Mouse (Mus musculus) embryonic facial prominence, embryonic 12.5 days (tissue): ENCODE data around the gene Pigh. TPM values are rescaled to one million over a fixed set of nuclear protein-coding genes. Genes with fewer than 3 reads are reported as not detected.
A peak's percentile ranks its signal among the peaks of the same experiment; 100 is the strongest.

Source experiments
- ATAC-seq: fragments of 200-750 bp; cut with Nextera tagmentation; 2 replicates; pipeline ENCODE4 v1.8.0; 2017; ENCODE audit not compliant: insufficient number of reproducible peaks, insufficient read depth, low FRiP score, low TSS enrichment
- H3K27ac ChIP-seq: fragments of 300-500 bp; sonication (generic); 2 replicates; pipeline ENCODE4 v1.5.1; 2016; ENCODE audit warnings: mild to moderate bottlenecking
- H3K27me3 ChIP-seq: fragments of 300-500 bp; sonication (generic); 2 replicates; pipeline ENCODE4 v1.6.1; 2016; ENCODE audit warnings: mild to moderate bottlenecking, moderate library complexity
- H3K36me3 ChIP-seq: fragments of 300-500 bp; sonication (generic); 2 replicates; pipeline ENCODE4 v1.6.1; 2016; ENCODE audit warnings: mild to moderate bottlenecking
- H3K4me1 ChIP-seq: fragments of 300-500 bp; sonication (generic); 2 replicates; pipeline ENCODE4 v1.6.1; 2016
- H3K4me2 ChIP-seq: fragments of 300-500 bp; sonication (generic); replicated peaks from 2 replicates; pipeline ENCODE4 v1.6.1; 2016; ENCODE audit warnings: mild to moderate bottlenecking, moderate library complexity
- H3K4me3 ChIP-seq: fragments of 300-500 bp; sonication (generic); 2 replicates; pipeline ENCODE4 v1.5.1; 2016; ENCODE audit warnings: mild to moderate bottlenecking
- H3K9ac ChIP-seq: fragments of 300-500 bp; sonication (generic); 2 replicates; pipeline ENCODE4 v1.6.1; 2016; ENCODE audit warnings: mild to moderate bottlenecking, moderate library complexity
- H3K9me3 ChIP-seq: fragments of 300-500 bp; sonication (generic); 2 replicates; pipeline ENCODE4 v1.6.1; 2016; ENCODE audit warnings: mild to moderate bottlenecking, moderate library complexity
- WGBS: fragments of 180-500 bp; shearing (Covaris S2); methylation state at CpG from one replicate; pipeline ENCODE4 v1.1.7; 2016; 5-methylcytosine and 5-hydroxymethylcytosine counted together
- polyA plus RNA-seq: library from polyadenylated mRNA; unstranded; fragments of >200 nt; fragmentation: Nextera tagmentation; extraction: Ambion mirVana; gene quantifications from 2 replicates; pipeline ENCODE4 v1.2.1, GENCODE M21; 2016

Pigh gene
- polyA plus RNA-seq, 1 experiment from 2014 or later = 36.5 TPM

GRCm38 (mm10) chr12:79064451-79064850, 25.0 kb downstream of the Pigh start:
- Histone ChIP-seq H3K9ac (no peak overlapping the region), H3K9me3 (no peaks in the 10 kb centered on the region), H3K4me1 (no peaks in the 10 kb centered on the region), H3K4me3 (no peak overlapping the region), H3K27me3 (no peaks in the 10 kb centered on the region), H3K36me3 (peaks cover 31% of the 10 kb centered on the region; the same call in 1 of the 2 replicates), H3K27ac (no peak overlapping the region), H3K4me2 (no peak overlapping the region)
- no peak for ATAC-seq
- WGBS = 87% methylated on average over 13 of the region's 13 CpGs

DNA sequence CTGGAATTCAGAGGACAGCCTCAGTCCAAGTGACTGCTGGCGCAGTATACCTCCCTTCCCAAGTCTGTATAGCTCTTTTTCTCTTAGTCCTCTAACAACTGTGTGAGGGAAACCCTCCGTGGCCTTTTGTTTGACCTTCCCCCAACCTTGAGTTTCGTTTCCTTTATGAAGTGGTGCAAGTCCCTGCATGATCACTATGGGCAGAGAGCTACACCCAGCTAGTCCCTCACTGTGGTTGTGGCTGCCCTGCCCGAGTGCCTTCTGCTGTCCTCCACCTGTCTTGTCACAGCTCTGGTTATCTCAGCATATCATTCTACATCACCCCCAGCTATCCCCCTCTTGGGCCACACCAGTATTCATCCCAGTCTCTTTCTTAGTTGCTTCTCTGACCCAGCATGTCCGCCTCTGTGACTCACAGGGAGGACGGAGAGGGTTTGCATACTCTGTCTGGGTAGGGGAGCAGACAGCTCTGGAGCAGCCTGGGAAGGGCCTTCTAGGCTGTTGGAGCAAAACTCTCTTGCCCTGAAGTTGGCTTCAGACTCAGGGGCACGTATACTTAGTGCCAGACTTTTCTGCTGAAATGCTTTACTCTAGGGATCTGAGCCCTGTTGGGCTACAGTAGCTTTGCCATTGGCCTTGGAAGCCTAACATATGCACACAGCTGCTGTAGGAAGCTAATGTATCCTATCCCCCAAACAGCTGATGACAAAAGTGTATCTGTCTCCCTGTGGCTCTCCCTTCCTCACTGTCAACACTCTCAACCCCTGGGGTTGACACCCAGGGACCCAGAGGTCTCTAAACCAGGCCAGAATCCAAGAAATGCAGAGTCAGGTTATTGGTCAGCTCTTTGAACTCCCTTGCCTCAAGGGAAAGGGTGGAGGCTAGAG, 28.4 kb downstream of the Pigh start:
- no peak overlapping the region for H3K4me2 ChIP-seq
- no peaks in the 10 kb centered on the region for H3K9me3 ChIP-seq
- H3K27ac ChIP-seq = no peak overlapping the region
- H3K4me3 ChIP-seq = no peak overlapping the region
- H3K9ac ChIP-seq = no peak overlapping the region
- no peaks in the 10 kb centered on the region for H3K27me3 ChIP-seq
- 78% methylated on average over 7 of the region's 7 CpGs for WGBS
- peaks cover 15% of the 10 kb centered on the region; the same call in 1 of the 2 replicates for H3K36me3 ChIP-seq
- no peaks in the 10 kb centered on the region for H3K4me1 ChIP-seq
- ATAC-seq = no peak

GRCm38 (mm10) chr12:79060134-79060533, 29.3 kb downstream of the Pigh start:
- Histone ChIP-seq H3K27ac (no peak overlapping the region), H3K27me3 (no peaks in the 10 kb centered on the region), H3K4me2 (no peak overlapping the region), H3K36me3 (peaks cover 15% of the 10 kb centered on the region; the same call in 1 of the 2 replicates), H3K9ac (no peak overlapping the region), H3K4me1 (no peaks in the 10 kb centered on the region), H3K9me3 (no peaks in the 10 kb centered on the region), H3K4me3 (no peak overlapping the region)
- no peak for ATAC-seq
- WGBS = 87% methylated on average over 9 of the region's 9 CpGs

- no peak overlapping the region for H3K4me3 ChIP-seq
- H3K4me2 ChIP-seq = no peak overlapping the region
- H3K9me3 ChIP-seq = no peaks in the 10 kb centered on the region
- WGBS = 62% methylated on average over 6 of the region's 6 CpGs
- H3K9ac ChIP-seq = no peak overlapping the region
- H3K4me1 ChIP-seq = no peaks in the 10 kb centered on the region
- H3K36me3 ChIP-seq = peaks cover 12% of the 10 kb centered on the region; the same call in 1 of the 2 replicates
- no peak for ATAC-seq
- H3K27me3 ChIP-seq = no peaks in the 10 kb centered on the region
- H3K27ac ChIP-seq = no peak overlapping the region
Measured at GRCm38 (mm10) chr12:79059573-79059972, 29.9 kb downstream of the Pigh start.

DNA sequence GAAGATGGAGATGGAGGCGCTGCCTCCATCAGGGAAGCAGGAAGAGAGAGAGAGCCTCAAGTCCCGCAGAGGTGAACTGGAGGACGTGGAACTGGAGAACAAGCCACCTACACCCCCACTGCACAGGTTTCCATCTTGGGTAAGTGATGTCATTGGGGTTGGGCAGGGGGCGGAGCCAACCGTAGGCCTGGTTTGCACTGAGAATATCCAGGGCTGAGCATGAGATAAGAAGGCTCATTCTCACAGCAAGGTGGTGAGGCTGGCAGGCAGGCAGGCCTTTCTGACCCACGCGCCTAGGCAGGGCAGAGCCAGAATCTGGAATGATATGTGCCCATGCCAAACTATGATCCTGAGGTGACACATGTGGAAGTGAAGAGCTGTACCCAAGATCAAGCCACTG, 34.2 kb downstream of the Pigh start:
- Histone ChIP-seq H3K27me3 (no peaks in the 10 kb centered on the region), H3K4me2 (no peak overlapping the region), H3K4me1 (no peaks in the 10 kb centered on the region), H3K36me3 (no peaks in the 10 kb centered on the region), H3K27ac (no peak overlapping the region), H3K9ac (no peak overlapping the region), H3K4me3 (no peak overlapping the region), H3K9me3 (no peaks in the 10 kb centered on the region)
- ATAC-seq = no peak
- 85% methylated on average over 7 of the region's 7 CpGs for WGBS

DNA sequence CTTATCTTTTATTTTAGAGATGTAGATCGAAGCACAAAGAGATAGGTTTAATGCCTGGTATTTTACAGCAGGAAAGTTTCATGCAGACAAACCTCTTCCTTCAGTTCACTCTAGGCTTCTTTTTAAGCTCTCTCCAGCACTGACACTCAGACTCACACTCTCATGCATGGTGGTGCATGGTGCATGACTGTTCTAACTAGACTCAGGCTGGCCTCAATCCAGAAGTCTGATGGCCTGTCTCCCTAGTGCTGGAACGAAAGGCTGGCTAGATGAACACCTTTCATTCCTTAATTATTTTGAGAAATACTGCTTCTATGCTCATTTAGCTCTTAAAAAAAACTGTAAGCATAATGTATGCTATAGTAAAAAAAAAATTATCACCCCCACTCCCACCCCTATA, 37.4 kb downstream of the Pigh start:
- no peak overlapping the region for H3K27ac ChIP-seq
- ATAC-seq = no peak
- H3K4me1 ChIP-seq = no peaks in the 10 kb centered on the region
- no peaks in the 10 kb centered on the region for H3K36me3 ChIP-seq
- H3K4me2 ChIP-seq = no peak overlapping the region
- WGBS = 87% methylated on average over 2 of the region's 2 CpGs
- no peak overlapping the region for H3K4me3 ChIP-seq
- no peak overlapping the region for H3K9ac ChIP-seq
- no peaks in the 10 kb centered on the region for H3K27me3 ChIP-seq
- no peaks in the 10 kb centered on the region for H3K9me3 ChIP-seq

DNA sequence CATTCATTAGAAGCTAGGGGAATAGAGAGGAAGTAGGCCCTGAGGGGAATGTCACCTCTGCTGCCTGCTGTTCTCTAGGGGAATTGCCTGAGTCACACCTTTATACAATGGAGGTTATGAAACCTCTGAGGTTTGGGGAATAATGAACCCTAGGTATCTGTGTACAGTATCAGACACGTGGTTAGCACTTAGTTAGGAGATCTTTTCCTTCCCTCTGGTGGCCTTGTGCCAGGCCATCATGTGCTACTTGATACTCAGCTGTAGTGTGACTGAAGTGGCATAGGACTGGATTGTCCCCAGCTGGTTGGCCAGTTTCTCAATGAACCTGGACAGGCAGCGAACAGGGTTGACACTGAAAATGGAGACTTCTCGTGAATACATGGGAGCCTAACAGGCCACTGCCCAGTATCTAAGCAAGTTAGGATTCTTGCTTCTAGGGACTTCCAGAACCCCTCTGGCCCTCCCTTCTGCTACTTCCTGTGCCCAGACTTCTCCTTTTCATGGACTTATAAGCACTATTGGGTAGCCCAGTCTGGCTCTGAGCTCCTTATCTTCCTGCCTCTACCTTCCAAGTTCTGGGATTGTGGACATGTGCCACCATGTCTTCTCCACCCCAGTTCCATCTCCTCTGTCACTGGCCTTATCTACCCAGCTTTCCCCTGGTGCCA, 38.8 kb downstream of the Pigh start:
- no peak for ATAC-seq
- no peak overlapping the region for H3K4me2 ChIP-seq
- no peaks in the 10 kb centered on the region for H3K36me3 ChIP-seq
- no peaks in the 10 kb centered on the region for H3K27me3 ChIP-seq
- H3K9ac ChIP-seq = no peak overlapping the region
- H3K4me3 ChIP-seq = no peak overlapping the region
- WGBS = 82% methylated on average over 3 of the region's 3 CpGs
- no peaks in the 10 kb centered on the region for H3K4me1 ChIP-seq
- H3K9me3 ChIP-seq = no peaks in the 10 kb centered on the region
- H3K27ac ChIP-seq = no peak overlapping the region

DNA sequence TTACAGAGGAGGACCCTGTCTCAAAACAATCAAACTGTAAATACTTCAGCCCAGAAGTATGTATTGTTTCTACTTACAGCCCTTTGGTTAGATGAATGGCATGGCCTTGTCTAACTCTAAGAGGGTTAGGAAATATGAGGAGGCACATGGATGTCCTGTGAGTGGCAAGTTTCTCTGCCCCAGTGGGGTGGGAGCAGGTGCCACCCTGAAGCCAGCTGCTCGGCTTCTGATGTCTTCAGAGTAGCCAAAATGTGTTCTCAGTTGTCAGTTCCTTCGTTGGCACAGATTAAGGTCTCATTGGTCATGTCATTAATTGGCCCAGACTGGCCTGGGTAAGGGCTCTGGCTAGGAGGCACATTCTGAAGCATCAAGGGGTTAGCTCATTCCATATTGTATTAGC, 39.6 kb downstream of the Pigh start:
- H3K36me3 ChIP-seq = no peaks in the 10 kb centered on the region
- no peaks in the 10 kb centered on the region for H3K27me3 ChIP-seq
- ATAC-seq = no peak

DNA sequence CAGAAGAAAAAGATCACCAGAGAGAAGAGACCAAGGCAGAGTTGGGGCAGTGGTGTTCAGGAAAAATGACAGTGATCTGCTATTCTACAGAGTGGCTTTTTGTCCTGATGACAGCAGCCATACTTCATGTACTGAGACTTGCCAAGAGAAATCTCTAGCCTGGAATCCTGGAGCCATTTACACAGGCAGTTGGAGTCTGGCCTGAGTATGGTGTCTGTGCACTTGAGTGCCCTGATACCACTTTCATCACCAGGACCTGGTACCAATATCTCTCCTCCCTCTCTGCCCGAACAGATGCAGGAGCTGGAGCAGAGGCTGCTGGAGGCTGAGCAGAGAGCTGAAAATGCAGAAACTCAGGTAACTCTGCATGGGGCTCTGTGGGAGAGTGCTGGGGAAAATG, 40.6 kb downstream of the Pigh start:
- Histone ChIP-seq H3K9ac (no peak overlapping the region), H3K4me2 (no peak overlapping the region), H3K27me3 (no peaks in the 10 kb centered on the region), H3K4me3 (no peak overlapping the region), H3K27ac (no peak overlapping the region), H3K4me1 (no peaks in the 10 kb centered on the region), H3K36me3 (no peaks in the 10 kb centered on the region), H3K9me3 (no peaks in the 10 kb centered on the region)
- no peak for ATAC-seq
- WGBS = 83% methylated on average over 1 of the region's 1 CpGs

More for the DNA sequence above, 39.6 kb downstream of the Pigh start:
- no peak overlapping the region for H3K27ac ChIP-seq
- H3K4me3 ChIP-seq = no peak overlapping the region
- no peak overlapping the region for H3K9ac ChIP-seq
- no peak overlapping the region for H3K4me2 ChIP-seq
- no peaks in the 10 kb centered on the region for H3K4me1 ChIP-seq
- 75% methylated on average over 2 of the region's 2 CpGs for WGBS
- no peaks in the 10 kb centered on the region for H3K9me3 ChIP-seq

DNA sequence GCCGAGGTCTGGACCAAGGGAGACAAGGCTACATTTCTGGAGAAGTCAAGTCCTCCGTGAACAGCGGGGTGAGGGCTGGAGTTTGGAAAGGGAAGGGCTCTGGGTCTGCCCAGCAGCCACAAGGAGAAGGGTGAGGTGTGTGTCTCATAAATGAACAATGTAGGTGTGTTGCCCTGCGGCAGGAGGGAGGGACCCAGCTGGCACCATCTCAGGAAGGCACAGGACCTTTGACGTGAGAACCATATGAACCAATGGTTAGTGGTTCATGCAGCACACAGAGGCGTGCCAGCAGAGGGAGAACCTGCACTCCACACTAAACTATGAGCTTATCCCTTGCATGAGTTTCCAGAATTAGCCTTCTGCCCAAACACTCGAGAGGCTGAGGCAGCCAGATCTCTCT, 42.2 kb downstream of the Pigh start:
- ATAC-seq = no peak

DNA sequence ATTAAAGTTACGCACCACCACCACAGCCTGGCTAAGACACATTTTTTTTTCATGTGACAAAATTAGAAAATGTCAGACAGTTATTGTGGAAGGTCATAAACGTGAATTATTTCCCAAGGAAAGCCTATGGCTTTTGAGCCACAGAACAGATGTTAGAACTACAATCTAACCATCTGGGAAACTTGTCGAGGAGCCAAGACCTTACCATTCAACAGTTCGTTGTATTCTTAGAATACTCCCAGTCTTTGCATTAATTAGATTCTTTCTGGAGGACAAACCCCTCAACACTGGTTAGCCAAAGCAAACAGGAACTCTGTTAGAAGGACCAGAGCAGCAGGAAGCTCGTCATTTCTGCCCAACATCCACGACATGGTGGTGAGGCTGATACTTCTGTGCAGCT, 43.3 kb downstream of the Pigh start:
- no peaks in the 10 kb centered on the region for H3K36me3 ChIP-seq

More for the DNA sequence above, 42.2 kb downstream of the Pigh start:
- no peak overlapping the region for H3K27ac ChIP-seq
- H3K9me3 ChIP-seq = no peaks in the 10 kb centered on the region
- no peaks in the 10 kb centered on the region for H3K4me1 ChIP-seq
- H3K27me3 ChIP-seq = no peaks in the 10 kb centered on the region
- 89% methylated on average over 7 of the region's 7 CpGs for WGBS
- H3K4me2 ChIP-seq = no peak overlapping the region
- no peak overlapping the region for H3K4me3 ChIP-seq
- no peaks in the 10 kb centered on the region for H3K36me3 ChIP-seq
- H3K9ac ChIP-seq = no peak overlapping the region

GRCm38 (mm10) chr12:79044668-79045067, 44.8 kb downstream of the Pigh start:
- no peak overlapping the region for H3K9ac ChIP-seq
- no peak overlapping the region for H3K4me2 ChIP-seq
- no peaks in the 10 kb centered on the region for H3K9me3 ChIP-seq
- ATAC-seq = peak; percentile 79; the same call in 1 of the 2 replicates
- 63% methylated on average over 8 of the region's 8 CpGs for WGBS
- H3K27me3 ChIP-seq = no peaks in the 10 kb centered on the region
- H3K4me3 ChIP-seq = no peak overlapping the region
- no peaks in the 10 kb centered on the region for H3K4me1 ChIP-seq
- H3K36me3 ChIP-seq = no peaks in the 10 kb centered on the region
- no peak overlapping the region for H3K27ac ChIP-seq

More for the DNA sequence above, 43.3 kb downstream of the Pigh start:
- 67% methylated on average over 6 of the region's 6 CpGs for WGBS
- no peak for ATAC-seq
- H3K27me3 ChIP-seq = no peaks in the 10 kb centered on the region
- H3K27ac ChIP-seq = no peak overlapping the region
- H3K9ac ChIP-seq = no peak overlapping the region
- H3K4me3 ChIP-seq = no peak overlapping the region
- no peaks in the 10 kb centered on the region for H3K9me3 ChIP-seq
- no peaks in the 10 kb centered on the region for H3K4me1 ChIP-seq
- no peak overlapping the region for H3K4me2 ChIP-seq
